In the genomic region with DNA sequence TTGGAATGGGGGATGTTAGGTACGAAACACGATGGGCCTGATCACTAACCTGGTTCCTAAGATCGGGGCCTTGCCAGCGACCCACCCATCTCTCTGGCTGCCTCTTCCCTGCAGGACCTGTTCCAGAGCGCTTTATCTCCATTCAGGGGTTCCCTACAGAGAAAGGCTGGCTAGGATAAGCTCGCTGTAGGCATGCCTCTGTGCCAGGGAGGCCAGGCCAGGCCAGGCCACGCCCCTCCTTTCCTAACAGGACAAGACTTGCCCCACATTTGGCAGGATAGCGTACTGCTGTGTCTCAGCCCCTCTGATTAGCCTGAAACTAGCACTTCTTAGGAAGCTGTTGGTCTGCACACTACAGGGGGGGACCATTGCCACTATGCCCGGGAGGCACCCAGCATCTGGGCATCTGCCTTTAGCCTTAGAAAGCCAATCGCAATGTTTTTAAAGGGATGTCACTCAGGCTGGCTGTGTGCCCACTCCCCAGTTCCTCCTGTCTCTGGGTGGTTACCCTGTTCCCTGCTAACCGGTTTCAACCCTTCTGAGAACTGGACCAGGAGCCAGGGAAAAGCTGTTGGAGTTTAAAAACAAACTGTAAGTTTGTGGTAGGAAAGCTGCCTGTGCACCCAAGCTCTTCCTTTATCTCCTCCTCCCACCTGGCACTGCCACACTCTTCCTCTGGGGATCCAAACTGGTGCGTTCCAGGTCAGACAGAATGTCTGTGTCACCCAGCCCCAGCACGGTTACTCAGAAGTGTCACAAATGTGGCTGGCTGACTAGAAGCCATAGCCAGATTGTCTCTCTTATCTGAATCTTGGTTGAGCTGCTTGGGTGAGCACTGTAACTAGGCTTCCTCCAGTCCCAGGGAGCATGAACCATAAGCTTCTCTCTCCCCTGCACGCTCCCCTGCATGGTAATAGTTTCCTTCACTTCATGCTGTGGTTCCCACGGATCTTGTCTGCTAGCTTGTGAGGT, we compare ENCODE assay signal across 8 mouse cellular contexts. TPM values are rescaled to one million over a fixed set of nuclear protein-coding genes. Genes with fewer than 3 reads are reported as not detected.
A peak's percentile ranks its signal among the peaks of the same experiment; 100 is the strongest.
DNase-seq lines count a peak whose midpoint lies in the region; ATAC-seq and TF ChIP-seq lines count a peak whose summit lies in the region.

No protein-coding gene starts in this region.

- H3K36me3 ChIP-seq in lung, embryonic 14.5 days (ENCODE audit: insufficient read depth), result no peaks in the 10 kb centered on the region
- H3K36me3 ChIP-seq in heart, embryonic 14.5 days (ENCODE audit: control insufficient read depth, insufficient read depth, low read length), result no peaks in the 10 kb centered on the region
- H3K36me3 ChIP-seq in neural tube, embryonic 14.5 days (ENCODE audit: control insufficient read depth, insufficient read depth, low read length), result no peaks in the 10 kb centered on the region

- intact Hi-C loops in left cerebral cortex, adult 2 months (cut with DNase I), result no loop called here

- H3K27ac ChIP-seq in lung, embryonic 14.5 days (ENCODE audit: low read depth), result peak overlapping the region; percentile 10; the same call in 1 of the 2 replicates
- no peak overlapping the region for H3K27ac ChIP-seq in heart, embryonic 14.5 days (replicated peaks in 1 of 2; ENCODE audit: control insufficient read depth in 1 of 2, insufficient read depth in 1 of 2, low read depth in 2 of 2, low read length in 2 of 2)
- H3K27ac ChIP-seq in neural tube, embryonic 14.5 days (ENCODE audit: low read depth, low read length), result no peak overlapping the region
- H3K27ac ChIP-seq in left cerebral cortex, adult 2 months, result no peak overlapping the region

- no peak overlapping the region for H3K4me3 ChIP-seq in lung, embryonic 14.5 days (ENCODE audit: low read depth, low read length)
- no peak overlapping the region for H3K4me3 ChIP-seq in heart, embryonic 14.5 days (ENCODE audit: control insufficient read depth in 1 of 2, insufficient read depth in 1 of 2, low read depth in 1 of 2, low read length in 2 of 2)
- H3K4me3 ChIP-seq in neural tube, embryonic 14.5 days (ENCODE audit: low read depth, low read length), result no peak overlapping the region
- no peak overlapping the region for H3K4me3 ChIP-seq in left cerebral cortex, adult 2 months

- 0 out of 2 replicates have a peak, but pooled peaks cover 3% of the 10 kb centered on the region for H3K4me1 ChIP-seq in lung, embryonic 14.5 days (ENCODE audit: insufficient read depth)
- peaks cover 14% of the 10 kb centered on the region in 2 experiments; a peak in 3 of 4 replicates for H3K4me1 ChIP-seq in heart, embryonic 14.5 days (ENCODE audit: control insufficient read depth in 2 of 2, insufficient read depth in 2 of 2, low read length in 2 of 2)
- peaks cover 12% of the 10 kb centered on the region; the same call in 1 of the 2 replicates for H3K4me1 ChIP-seq in neural tube, embryonic 14.5 days (ENCODE audit: control insufficient read depth, insufficient read depth, low read length)

- no peak for DNase-seq in lung, embryonic 14.5 days
- DNase-seq in lung, postnatal 14 days, result no peak
- peak; percentile 39 to 53 for DNase-seq in cerebellum, postnatal 25 days
- DNase-seq in kidney, postnatal 14 days, result peak; percentile 45
- DNase-seq in embryo, embryonic 11 days, result no peak
- no peak for DNase-seq in left cerebral cortex, adult 2 months (ENCODE audit: extremely low spot score in 1 of 2, low spot score in 2 of 2)

- TF ChIP-seq CTCF in lung, embryonic 14.5 days (IDR thresholded peaks at IDR 0.05; ENCODE audit: low read depth), result no peak
- no peak; the same call in 1 of the 2 replicates for TF ChIP-seq CTCF in left cerebral cortex, adult 2 months (IDR thresholded peaks at IDR 0.05)

- no peaks in the 10 kb centered on the region for H3K9me3 ChIP-seq in lung, embryonic 14.5 days (ENCODE audit: low read depth, low read length)
- no peaks in the 10 kb centered on the region for H3K9me3 ChIP-seq in heart, embryonic 14.5 days (ENCODE audit: control insufficient read depth, low read length)
- no peaks in the 10 kb centered on the region for H3K9me3 ChIP-seq in neural tube, embryonic 14.5 days (ENCODE audit: control insufficient read depth, low read length)

- H3K9ac ChIP-seq in lung, embryonic 14.5 days, result no peak overlapping the region
- no peak overlapping the region for H3K9ac ChIP-seq in heart, embryonic 14.5 days (ENCODE audit: low read length)
- no peak overlapping the region for H3K9ac ChIP-seq in neural tube, embryonic 14.5 days (replicated peaks; ENCODE audit: low read depth, low read length)

- 61% methylated on average over 15 of the region's 15 CpGs for WGBS in lung, embryonic 14.5 days
- 41% methylated on average over 15 of the region's 15 CpGs for WGBS in heart, embryonic 14.5 days
- WGBS in neural tube, embryonic 14.5 days, result 74% methylated on average over 15 of the region's 15 CpGs

- no peaks in the 10 kb centered on the region for H3K27me3 ChIP-seq in lung, embryonic 14.5 days (ENCODE audit: insufficient read depth, low read length)
- peaks cover 55% of the 10 kb centered on the region for H3K27me3 ChIP-seq in heart, embryonic 14.5 days (ENCODE audit: control insufficient read depth, insufficient read depth, low read length)
- H3K27me3 ChIP-seq in neural tube, embryonic 14.5 days (ENCODE audit: control insufficient read depth, insufficient read depth, low read length), result no peaks in the 10 kb centered on the region

- peak; percentile 71 for ATAC-seq in lung, embryonic 14.5 days (ENCODE audit: insufficient read depth)
- peak; percentile 54; the same call in 1 of the 2 replicates for ATAC-seq in heart, embryonic 14.5 days (ENCODE audit: insufficient number of reproducible peaks, insufficient read depth, low FRiP score, low read depth)
- ATAC-seq in neural tube, embryonic 14.5 days (ENCODE audit: low read depth), result peak; percentile 45; the same call in 1 of the 2 replicates

- H3K4me2 ChIP-seq in lung, embryonic 14.5 days, result no peak overlapping the region
- H3K4me2 ChIP-seq in heart, embryonic 14.5 days (ENCODE audit: low read length), result no peak overlapping the region
- H3K4me2 ChIP-seq in neural tube, embryonic 14.5 days (ENCODE audit: low read depth, low read length), result no peak overlapping the region

RNA-seq across cellular contexts. Expression of a gene that starts 50.9 kb away (rescaled TPM):
- polyA plus RNA-seq in lung, embryonic 14.5 days (2014; fragmentation: Nextera tagmentation; extraction: Ambion mirVana), result 0.20 and 0.32 TPM in 2 replicates
- polyA plus RNA-seq in heart, embryonic 14.5 days (2014; fragmentation: Nextera tagmentation; extraction: Ambion mirVana), result 4.6 TPM in 2 replicates
- 4.3 and 5.4 TPM in 2 replicates for polyA plus RNA-seq in neural tube, embryonic 14.5 days (2014; fragmentation: Nextera tagmentation; extraction: Ambion mirVana)
- 10 to 100 TPM; 14.0 to 15.6 TPM for total RNA-seq in left cerebral cortex, adult 2 months (2021)

Comparison
In these comparisons a context has a peak if more than half of its experiments do, and no peak if none do; other contexts are left out.
1. DNase-seq: peak in cerebellum, postnatal 25 days (2 of 2) and kidney, postnatal 14 days (single experiment); none in lung, embryonic 14.5 days (single experiment), lung, postnatal 14 days (single experiment), embryo, embryonic 11 days (single experiment) and left cerebral cortex, adult 2 months (0 of 2).
2. Peak in every context shown above with its lines, with median percentiles within 50 percentile points of each other: ATAC-seq.